Mouse (Mus musculus) liver, adult (tissue): ENCODE results near the gene Kcnh2.

Experiments
- GATA4 ChIP-seq: IDR thresholded peaks from 2 replicates; pipeline ENCODE4 v1.6.1; 2014; ENCODE audit warnings: mild to moderate bottlenecking, low read length; ENCODE audit not compliant: insufficient replicate concordance

Kcnh2 gene

DNA sequence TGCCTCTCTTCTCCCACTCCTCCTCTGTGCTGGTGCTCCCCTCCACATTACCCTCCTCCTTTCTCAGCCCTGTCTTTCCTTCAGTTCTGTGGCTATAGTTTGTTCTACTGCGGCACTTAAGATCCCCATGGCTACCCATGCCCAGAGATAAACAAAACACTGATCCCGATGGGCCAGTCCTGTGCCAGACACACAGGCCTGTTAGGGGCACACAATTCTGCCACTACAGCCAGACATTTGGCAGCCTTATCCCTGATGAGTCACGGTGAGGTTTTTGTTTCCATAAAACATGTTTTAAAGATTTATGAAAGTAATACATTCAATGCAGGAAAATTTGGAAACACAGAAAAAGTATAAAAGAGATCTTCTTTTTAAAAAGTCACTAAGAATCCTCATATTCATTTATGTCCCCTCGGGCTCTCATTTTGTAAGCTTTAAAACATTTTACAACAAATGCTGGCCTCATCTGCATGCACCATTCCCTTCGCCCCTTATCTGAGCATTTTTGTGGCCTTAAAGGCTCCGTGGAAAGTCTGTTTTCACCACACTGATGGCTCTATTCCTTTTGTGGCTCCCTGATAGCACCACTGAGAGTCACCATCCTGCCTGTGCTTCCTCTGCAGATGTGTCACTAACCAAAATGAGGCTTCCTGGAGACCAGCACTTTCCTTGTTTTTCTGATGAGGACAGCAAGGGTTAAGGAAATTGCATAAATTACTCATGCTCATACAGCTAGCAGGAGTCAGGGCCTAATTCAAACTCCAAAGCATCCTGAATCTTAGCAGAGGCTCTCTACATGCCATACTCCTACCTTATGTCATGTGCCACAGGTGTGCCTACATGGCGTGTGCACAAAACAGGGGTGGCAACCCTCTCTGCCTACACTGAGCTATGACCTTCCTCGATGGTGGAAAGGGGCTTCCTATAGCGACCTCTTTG, 77.5 kb downstream of the Kcnh2 start:
- no peak for TF ChIP-seq GATA4

DNA sequence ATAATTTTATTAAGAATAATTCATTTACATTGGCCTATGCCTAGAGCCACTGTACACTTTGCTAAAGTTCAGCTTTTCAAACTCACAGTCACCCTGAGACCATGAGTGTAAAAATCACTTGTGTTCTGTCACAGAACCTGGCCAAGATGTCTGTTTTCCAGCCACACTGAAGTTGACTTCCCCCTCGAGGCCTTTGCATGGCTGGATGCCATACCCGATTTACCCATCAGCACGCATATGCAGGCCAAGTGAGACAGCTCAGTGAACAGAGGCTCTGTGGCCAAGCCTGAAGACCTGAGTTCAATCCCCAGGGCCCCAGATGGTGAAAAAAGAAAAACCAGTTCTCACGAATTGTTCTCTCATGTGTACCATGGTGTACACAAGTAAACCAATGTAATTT, 80.5 kb downstream of the Kcnh2 start:
- no peak for TF ChIP-seq GATA4
